Mouse (Mus musculus) right cerebral cortex, postnatal 10 days (tissue): ENCODE data around the gene Micu2.
A peak's percentile ranks its signal among the peaks of the same experiment; 100 is the strongest.

ENCODE experiments used
- DNase-seq, 2 experiments: peaks; one replicate each; pipeline ENCODE4 v3.0.0; 2021; ENCODE audit warnings: low spot score in 2 of 2

Micu2 gene

GRCm38 (mm10) chr14:57894346-57894745, 104.7 kb downstream of the Micu2 start:
- no peak for DNase-seq

- no peak for DNase-seq
Observed at GRCm38 (mm10) chr14:57892961-57893360, 106.1 kb downstream of the Micu2 start.

GRCm38 (mm10) chr14:57890011-57890842, 108.8 kb downstream of the Micu2 start, which contains the start of gene Zdhhc20:
Gene Zdhhc20, minus strand, starts transcription at chr14:57890276.
- DNase-seq: peak; percentile 96

GRCm38 (mm10) chr14:57889541-57890010, 109.5 kb downstream of the Micu2 start:
- DNase-seq: peak in 1 of 2 experiments; percentile 44

- DNase-seq: no peak
Observed at GRCm38 (mm10) chr14:57887171-57887570, 111.9 kb downstream of the Micu2 start.

GRCm38 (mm10) chr14:57886032-57886431, 113.0 kb downstream of the Micu2 start:
- DNase-seq: no peak

DNA sequence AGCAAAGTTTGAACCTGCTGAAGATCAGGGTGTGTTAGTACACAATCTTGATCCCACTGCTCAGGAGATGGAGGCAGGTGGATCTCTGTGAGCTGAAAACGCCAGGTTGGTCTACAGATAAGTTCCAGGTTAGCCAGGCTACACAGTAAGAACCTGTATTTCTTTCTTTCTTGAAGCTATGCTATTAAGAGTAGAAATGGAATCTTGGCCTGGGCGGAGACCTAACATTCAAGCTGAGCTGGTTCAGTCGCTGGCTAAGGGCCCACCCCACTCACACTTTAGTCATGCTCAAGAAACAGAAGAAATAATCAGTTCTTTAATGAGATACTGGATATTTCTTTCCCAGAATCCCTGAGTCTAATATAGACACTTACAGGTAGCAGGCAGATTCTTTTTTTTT, 115.7 kb downstream of the Micu2 start:
- DNase-seq: no peak

- no peak for DNase-seq
Observed at GRCm38 (mm10) chr14:57882720-57883119, 116.3 kb downstream of the Micu2 start.

DNA sequence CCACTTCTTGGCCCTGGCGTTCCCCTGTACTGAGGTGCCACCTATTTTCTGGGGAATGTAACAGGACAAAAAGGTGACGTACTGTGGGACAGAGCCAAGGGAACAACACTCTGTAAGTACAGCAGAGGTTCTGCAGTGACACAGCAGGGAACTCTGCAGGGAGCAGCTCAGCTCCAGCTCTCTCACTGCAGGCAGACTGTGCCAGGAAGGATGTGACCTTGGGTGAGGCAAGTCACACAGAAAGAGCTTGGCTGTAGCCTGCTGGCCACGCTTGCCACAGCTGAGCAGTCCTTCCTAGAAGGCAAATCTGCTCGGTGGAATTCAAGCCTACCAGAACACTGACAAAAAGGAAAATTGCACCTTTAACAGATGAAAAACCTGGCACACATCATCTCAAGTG, 117.3 kb downstream of the Micu2 start:
- DNase-seq: peak; percentile 34 to 38

- DNase-seq: no peak
Observed at GRCm38 (mm10) chr14:57881074-57881473, 118.0 kb downstream of the Micu2 start.

GRCm38 (mm10) chr14:57877921-57878320, 121.1 kb downstream of the Micu2 start:
- DNase-seq: no peak

DNA sequence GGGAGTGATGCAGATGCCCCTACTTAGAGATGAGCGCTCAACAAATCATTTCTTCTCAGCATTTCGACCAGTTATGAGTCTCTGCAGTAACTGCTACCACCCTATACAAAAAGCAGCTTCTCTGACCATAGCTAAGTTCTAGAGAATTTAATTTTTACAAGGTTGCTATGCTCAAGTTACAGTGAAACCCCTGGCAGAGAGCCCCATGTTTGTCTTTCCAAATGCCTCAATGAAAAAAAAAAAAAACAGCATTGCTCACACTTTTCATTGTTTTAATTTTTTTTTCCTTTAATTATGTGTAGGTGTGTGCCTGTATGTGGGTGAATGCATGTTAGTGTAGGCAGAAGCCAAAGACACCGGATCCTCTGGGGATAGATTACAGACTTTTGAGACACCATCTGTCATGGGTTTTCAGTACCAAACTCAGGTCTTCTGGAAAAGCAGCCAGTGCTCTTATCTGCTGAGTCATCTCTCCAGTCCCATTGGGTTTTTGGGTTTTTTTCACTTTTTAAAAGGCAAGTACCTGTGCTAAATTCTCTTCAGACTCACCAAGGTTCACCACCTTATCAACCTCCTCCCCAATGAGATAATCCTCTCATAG, 132.3 kb downstream of the Micu2 start:
- no peak for DNase-seq
